In genomic region chr6:72940493-72940892, GRCm38 (mm10) we compare ENCODE assay signal across 9 mouse cellular contexts. TPM values are rescaled to one million over a fixed set of nuclear protein-coding genes. Genes with fewer than 3 reads are reported as not detected.
DNase-seq lines count a peak whose midpoint lies in the region; ATAC-seq and TF ChIP-seq lines count a peak whose summit lies in the region.
"Had no signal": no experiment of that assay in that cellular context is flagged by ENCODE, and none has a peak within 500 bp of the region (broad histone marks: within the 10 kb centered on the region; RNA-seq: fewer than 3 reads in every experiment).

No protein-coding gene starts in this region.

- no peaks in the 10 kb centered on the region for H3K36me3 ChIP-seq in hindbrain, embryonic 10.5 days
- no peaks in the 10 kb centered on the region for H3K36me3 ChIP-seq in hindbrain, embryonic 12.5 days
- no peaks in the 10 kb centered on the region for H3K36me3 ChIP-seq in hindbrain, embryonic 16.5 days (ENCODE audit: control insufficient read depth, insufficient read depth, low read length)
- no peaks in the 10 kb centered on the region for H3K36me3 ChIP-seq in midbrain, embryonic 13.5 days
- no peaks in the 10 kb centered on the region for H3K36me3 ChIP-seq in spleen, adult 2 months (ENCODE audit: control insufficient read depth, insufficient read depth, low read length)
- H3K36me3 ChIP-seq: liver, embryonic 13.5 days had no signal

- H3K9me3 ChIP-seq in hindbrain, embryonic 10.5 days = no peaks in the 10 kb centered on the region
- H3K9me3 ChIP-seq in hindbrain, embryonic 12.5 days (replicated peaks) = no peaks in the 10 kb centered on the region
- H3K9me3 ChIP-seq in hindbrain, embryonic 16.5 days (ENCODE audit: control insufficient read depth, low read length) = no peaks in the 10 kb centered on the region
- no peaks in the 10 kb centered on the region for H3K9me3 ChIP-seq in midbrain, embryonic 13.5 days
- H3K9me3 ChIP-seq: liver, embryonic 13.5 days had no signal

- no peaks in the 10 kb centered on the region for H3K27me3 ChIP-seq in hindbrain, embryonic 10.5 days (ENCODE audit: insufficient read depth, poor library complexity, severe bottlenecking)
- H3K27me3 ChIP-seq in hindbrain, embryonic 12.5 days = no peaks in the 10 kb centered on the region
- no peaks in the 10 kb centered on the region for H3K27me3 ChIP-seq in hindbrain, embryonic 16.5 days (replicated peaks; ENCODE audit: control insufficient read depth, insufficient read depth, low read length)
- H3K27me3 ChIP-seq in midbrain, embryonic 13.5 days = no peaks in the 10 kb centered on the region
- no peaks in the 10 kb centered on the region for H3K27me3 ChIP-seq in spleen, adult 2 months (ENCODE audit: control insufficient read depth, insufficient read depth, low read length)
- H3K27me3 ChIP-seq: liver, embryonic 13.5 days had no signal

- H3K27ac ChIP-seq in hindbrain, embryonic 10.5 days = no peak overlapping the region
- H3K27ac ChIP-seq in hindbrain, embryonic 12.5 days = no peak overlapping the region
- no peak overlapping the region for H3K27ac ChIP-seq in hindbrain, embryonic 16.5 days (ENCODE audit: low read depth, low read length)
- H3K27ac ChIP-seq in left cerebral cortex, adult 2 months = no peak overlapping the region
- H3K27ac ChIP-seq in midbrain, embryonic 13.5 days = no peak overlapping the region
- H3K27ac ChIP-seq in spleen, adult 2 months (ENCODE audit: insufficient read depth, low read length) = no peak overlapping the region
- H3K27ac ChIP-seq: liver, embryonic 13.5 days had no signal

- DNase-seq in hindbrain, embryonic 10.5 days (ENCODE audit: low spot score) = peak; percentile 57
- peak; percentile 77 for DNase-seq in brain, adult 2 months (ENCODE audit: low read depth, low spot score)
- peak; percentile 67 to 73 for DNase-seq in left cerebral cortex, adult 2 months (ENCODE audit: extremely low spot score in 1 of 2, low spot score in 2 of 2)
- DNase-seq in spleen, adult 2 months (ENCODE audit: low read depth in 1 of 2, low spot score in 2 of 2) = peak in 1 of 2 experiments; percentile 71
- DNase-seq: liver, embryonic 13.5 days had no signal

- TF ChIP-seq POLR2A in spleen, adult 2 months (IDR thresholded peaks at IDR 0.05; ENCODE audit: low read depth, low read length) = no peak

- no peak overlapping the region for H3K9ac ChIP-seq in hindbrain, embryonic 12.5 days
- no peak overlapping the region for H3K9ac ChIP-seq in hindbrain, embryonic 16.5 days (ENCODE audit: low read depth, low read length)
- H3K9ac ChIP-seq in midbrain, embryonic 13.5 days (replicated peaks) = no peak overlapping the region
- H3K9ac ChIP-seq: liver, embryonic 13.5 days had no signal

- no peak for ATAC-seq in hindbrain, embryonic 12.5 days (ENCODE audit: low FRiP score)
- ATAC-seq in erythroblast, adult 5-6 weeks (replicated peaks; ENCODE audit: low FRiP score, poor library complexity, severe bottlenecking) = peak; percentile 78; the same call in 1 of the 2 replicates
- peak; percentile 70 for ATAC-seq in hindbrain, embryonic 16.5 days
- peak; percentile 79 for ATAC-seq in midbrain, embryonic 13.5 days

- no peaks in the 10 kb centered on the region for H3K4me1 ChIP-seq in hindbrain, embryonic 10.5 days (replicated peaks)
- no peaks in the 10 kb centered on the region for H3K4me1 ChIP-seq in hindbrain, embryonic 12.5 days
- no peaks in the 10 kb centered on the region for H3K4me1 ChIP-seq in hindbrain, embryonic 16.5 days (ENCODE audit: control insufficient read depth, insufficient read depth, low read depth, low read length)
- no peaks in the 10 kb centered on the region for H3K4me1 ChIP-seq in midbrain, embryonic 13.5 days (replicated peaks)
- peaks cover 5% of the 10 kb centered on the region; the same call in 1 of the 2 replicates for H3K4me1 ChIP-seq in spleen, adult 2 months (ENCODE audit: control insufficient read depth, insufficient read depth, insufficient read length)

- peak; percentile 92 for TF ChIP-seq CTCF in left cerebral cortex, adult 2 months (IDR thresholded peaks at IDR 0.05)
- TF ChIP-seq CTCF in spleen, adult 2 months (IDR thresholded peaks at IDR 0.05; ENCODE audit: extremely low read depth, insufficient read depth, insufficient read length, insufficient replicate concordance) = peak; percentile 64; the same call in 1 of the 2 replicates

- intact Hi-C loops in left cerebral cortex, adult 2 months (cut with DNase I) = loop anchor here (1.0 kb wide), 2 partner anchors 70 to 213 kb away; no protein-coding TSS in a partner anchor

- H3K4me2 ChIP-seq in hindbrain, embryonic 12.5 days (replicated peaks) = no peak overlapping the region
- no peak overlapping the region for H3K4me2 ChIP-seq in hindbrain, embryonic 16.5 days (ENCODE audit: low read length)
- no peak overlapping the region for H3K4me2 ChIP-seq in midbrain, embryonic 13.5 days (replicated peaks)
- H3K4me2 ChIP-seq: liver, embryonic 13.5 days had no signal

- 13% methylated on average over 3 of the region's 3 CpGs for WGBS in hindbrain, embryonic 10.5 days
- 13% methylated on average over 3 of the region's 3 CpGs for WGBS in hindbrain, embryonic 12.5 days
- 9% methylated on average over 3 of the region's 3 CpGs for WGBS in hindbrain, embryonic 16.5 days
- WGBS in midbrain, embryonic 13.5 days = 10% methylated on average over 3 of the region's 3 CpGs
- WGBS in spleen, adult 2 months = 7% methylated on average over 3 of the region's 3 CpGs

- no peak overlapping the region for H3K4me3 ChIP-seq in hindbrain, embryonic 10.5 days
- H3K4me3 ChIP-seq in hindbrain, embryonic 12.5 days = no peak overlapping the region
- H3K4me3 ChIP-seq in hindbrain, embryonic 16.5 days (ENCODE audit: low read length) = no peak overlapping the region
- H3K4me3 ChIP-seq in left cerebral cortex, adult 2 months = no peak overlapping the region
- no peak overlapping the region for H3K4me3 ChIP-seq in midbrain, embryonic 13.5 days (replicated peaks)
- H3K4me3 ChIP-seq in spleen, adult 2 months (ENCODE audit: extremely low read depth, insufficient read depth, insufficient read length) = no peak overlapping the region
- H3K4me3 ChIP-seq: liver, embryonic 13.5 days had no signal

RNA-seq across cellular contexts. Expression of gene Tmsb10, which starts 18.1 kb away (rescaled TPM):
- 3,283 and 4,408 TPM in 2 replicates for polyA plus RNA-seq in hindbrain, embryonic 10.5 days (2016; fragmentation: Nextera tagmentation; extraction: Ambion mirVana)
- polyA plus RNA-seq in hindbrain, embryonic 12.5 days (2016; fragmentation: Nextera tagmentation; extraction: Ambion mirVana) = 5,652 and 6,223 TPM in 2 replicates
- 232 and 262 TPM in 2 replicates for total RNA-seq in erythroblast, adult 5-6 weeks (2015; ENCODE audit: low replicate concordance)
- 123 and 173 TPM in 2 replicates for total RNA-seq in erythroblast, adult 5-6 weeks (2017; ENCODE audit: low replicate concordance)
- 3,926 and 4,269 TPM in 2 replicates for polyA plus RNA-seq in hindbrain, embryonic 16.5 days (2015; fragmentation: Nextera tagmentation; extraction: Ambion mirVana)
- total RNA-seq in left cerebral cortex, adult 2 months (2021) = 100 to 1,000 TPM; 429 to 476 TPM
- polyA plus RNA-seq in midbrain, embryonic 13.5 days (2015; fragmentation: Nextera tagmentation; extraction: Ambion mirVana) = 4,994 and 5,054 TPM in 2 replicates
- 143 TPM in 2 replicates for polyA plus RNA-seq in spleen, adult 2 months (2012; rRNA removed)

RNA-seq across cellular contexts. Expression of gene Kcmf1, which starts 40.7 kb away (rescaled TPM):
- polyA plus RNA-seq in hindbrain, embryonic 10.5 days (2016; fragmentation: Nextera tagmentation; extraction: Ambion mirVana) = 24.2 and 28.7 TPM in 2 replicates
- polyA plus RNA-seq in hindbrain, embryonic 12.5 days (2016; fragmentation: Nextera tagmentation; extraction: Ambion mirVana) = 46.5 and 49.0 TPM in 2 replicates
- total RNA-seq in erythroblast, adult 5-6 weeks (2015; ENCODE audit: low replicate concordance) = 11.9 and 18.6 TPM in 2 replicates
- 36.5 and 36.7 TPM in 2 replicates for total RNA-seq in erythroblast, adult 5-6 weeks (2017; ENCODE audit: low replicate concordance)
- polyA plus RNA-seq in hindbrain, embryonic 16.5 days (2015; fragmentation: Nextera tagmentation; extraction: Ambion mirVana) = 28.9 and 30.2 TPM in 2 replicates
- 10 to 100 TPM; 66.0 to 72.0 TPM for total RNA-seq in left cerebral cortex, adult 2 months (2021)
- polyA plus RNA-seq in midbrain, embryonic 13.5 days (2015; fragmentation: Nextera tagmentation; extraction: Ambion mirVana) = 25.7 and 26.1 TPM in 2 replicates
- 94.1 and 116 TPM in 2 replicates for polyA plus RNA-seq in spleen, adult 2 months (2012; rRNA removed)

Comparison
In these comparisons a context has a peak if more than half of its experiments do, and no peak if none do; other contexts are left out.
1. RNA of gene Tmsb10, which starts 18.1 kb away (polyA plus RNA-seq): 5,652 to 6,223 TPM in hindbrain, embryonic 12.5 days, 4,994 to 5,054 TPM in midbrain, embryonic 13.5 days, 3,283 to 4,408 TPM in hindbrain, embryonic 10.5 days and 3,926 to 4,269 TPM in hindbrain, embryonic 16.5 days; 143 TPM in spleen, adult 2 months; every median in the first group is over 10 times any median in the second.